Mouse (Mus musculus) myocyte (in vitro differentiated cells): Measurements from ENCODE around the gene Gm9833.

Experiments used
- CEBPB ChIP-seq: IDR thresholded peaks from 2 replicates; pipeline ENCODE4 v1.6.1; 2011; ENCODE audit warnings: mild to moderate bottlenecking, moderate library complexity; ENCODE audit not compliant: poor library complexity, insufficient read depth, severe bottlenecking
- E2F4 ChIP-seq: IDR thresholded peaks from one replicate; pipeline ENCODE4 v1.6.1; 2011; ENCODE audit warnings: mild to moderate bottlenecking, control low read depth, moderate library complexity; ENCODE audit not compliant: insufficient read depth
- MAX ChIP-seq: IDR thresholded peaks from one replicate; pipeline ENCODE4 v1.6.1; 2011; ENCODE audit warnings: low read depth, mild to moderate bottlenecking, control low read depth
- MYOD1 ChIP-seq, 3 experiments: IDR thresholded peaks; one replicate each; pipeline ENCODE4 v1.6.1; 2011; ENCODE audit warnings: control low read depth in 2 of 3, low read depth in 2 of 3, mild to moderate bottlenecking in 2 of 3, moderate library complexity in 1 of 3; ENCODE audit not compliant: insufficient read length in 2 of 3, control insufficient read depth in 1 of 3
- MYOG ChIP-seq, 3 experiments: IDR thresholded peaks; one replicate each; pipeline ENCODE4 v1.6.1; 2011; ENCODE audit warnings: control low read depth in 2 of 3, low read depth in 2 of 3, mild to moderate bottlenecking in 2 of 3; ENCODE audit not compliant: insufficient read length in 2 of 3, control insufficient read depth in 1 of 3, insufficient read depth in 1 of 3
- POLR2A ChIP-seq: IDR thresholded peaks from one replicate; pipeline ENCODE4 v1.6.1; 2011; ENCODE audit warnings: low read depth, mild to moderate bottlenecking, control low read depth, moderate library complexity; ENCODE audit not compliant: insufficient read length
- POLR2AphosphoS2 ChIP-seq: IDR thresholded peaks from one replicate; pipeline ENCODE4 v1.6.1; 2011; ENCODE audit warnings: low read depth, control low read depth; ENCODE audit not compliant: insufficient read length
- REST ChIP-seq: IDR thresholded peaks from one replicate; pipeline ENCODE4 v1.6.1; 2011; ENCODE audit warnings: mild to moderate bottlenecking, control low read depth, moderate library complexity; ENCODE audit not compliant: insufficient read depth, insufficient read length
- SRF ChIP-seq: IDR thresholded peaks from one replicate; pipeline ENCODE4 v1.6.1; 2011; ENCODE audit warnings: low read depth; ENCODE audit not compliant: control insufficient read depth, insufficient read length
- TCF12 ChIP-seq: IDR thresholded peaks from one replicate; pipeline ENCODE4 v1.6.1; 2011; ENCODE audit warnings: mild to moderate bottlenecking, control low read depth; ENCODE audit not compliant: poor library complexity, insufficient read depth, severe bottlenecking
- TCF3 ChIP-seq: IDR thresholded peaks from one replicate; pipeline ENCODE4 v1.6.1; 2011; ENCODE audit warnings: low read depth, control low read depth; ENCODE audit not compliant: insufficient read length
- USF1 ChIP-seq: IDR thresholded peaks from one replicate; pipeline ENCODE4 v1.6.1; 2011; ENCODE audit warnings: low read depth, mild to moderate bottlenecking, control low read depth, moderate library complexity

DNA sequence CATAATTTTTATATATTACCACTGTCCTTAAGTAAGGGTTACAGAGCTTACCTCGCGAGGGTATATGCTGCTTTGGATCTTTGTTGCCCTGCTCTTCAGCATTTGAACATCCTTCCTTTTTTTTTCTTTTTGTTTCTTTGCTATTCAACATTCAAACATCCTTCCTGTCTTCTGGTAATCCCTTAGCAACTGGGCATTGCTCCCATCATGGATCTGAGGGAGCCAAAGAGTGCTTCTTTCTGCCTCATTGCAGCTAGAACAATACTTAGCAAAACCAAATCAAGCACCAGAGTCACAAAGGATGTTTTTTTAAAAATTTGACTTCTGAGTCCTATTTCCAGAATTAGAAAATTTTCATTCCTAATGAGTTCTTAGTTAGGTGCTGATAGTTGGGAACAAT is 24.8 kb downstream of the Gm9833 start:
- no peak for TF ChIP-seq CEBPB
- TF ChIP-seq MYOG (IDR thresholded peaks at IDR 0.05; ENCODE audit: control insufficient read depth in 1 of 3, insufficient read depth in 1 of 3, insufficient read length in 2 of 3, low read depth in 2 of 3): no peak
- TF ChIP-seq POLR2A: no peak
- no peak for TF ChIP-seq E2F4
- no peak for TF ChIP-seq SRF
- no peak for TF ChIP-seq POLR2AphosphoS2
- no peak for TF ChIP-seq MYOD1 (IDR thresholded peaks at IDR 0.05; ENCODE audit: control insufficient read depth in 1 of 3, insufficient read length in 2 of 3, low read depth in 2 of 3)
- TF ChIP-seq MAX: no peak
- TF ChIP-seq USF1: no peak
- no peak for TF ChIP-seq REST
- TF ChIP-seq TCF12: no peak
- TF ChIP-seq TCF3: no peak
